Mouse (Mus musculus) yolk sac, embryonic 10.5 days (tissue): ENCODE measurements at regions not wholly inside any gene's neighbourhood (a gene's known extent, or its start where the extent isn't known, plus 50 kb on each side); places are given as distances from the start of the nearest gene placed in this dataset.
"Not testable (repeated sequence)": the region's sequence is repeated elsewhere in the genome, so short reads cannot be mapped to it uniquely, and the experiment has no call there.

Source experiments
- DNase-seq: peaks from one replicate; pipeline ENCODE4 v3.0.0-alpha.2; 2017; ENCODE audit warnings: low spot score

GRCm38 (mm10) chr14:60525284-60525962, 108.4 kb upstream of the Spata13 start:
- peak; percentile 48 for DNase-seq

DNA sequence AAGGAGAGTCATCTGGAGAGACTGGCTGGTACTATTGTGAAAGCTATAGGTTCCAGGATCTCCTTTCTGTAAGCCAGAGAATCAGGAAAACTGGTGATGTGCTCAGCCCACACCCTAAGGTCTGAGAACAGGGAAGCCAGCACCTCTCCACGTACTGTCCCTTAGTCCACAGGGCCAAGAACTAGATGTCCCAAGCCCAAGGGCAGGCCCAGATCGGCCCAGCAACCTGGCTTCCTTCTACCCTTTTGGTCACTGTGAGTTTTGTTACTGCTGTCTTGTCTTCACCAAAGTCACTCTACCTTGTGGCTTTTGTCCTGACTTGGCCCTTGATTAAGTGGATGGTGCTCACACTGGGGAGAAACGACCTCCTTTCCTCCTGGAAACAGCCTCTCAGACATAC, 107.8 kb upstream of the Spata13 start:
- no peak for DNase-seq

- DNase-seq, result no peak
Measured at GRCm38 (mm10) chr14:60526832-60527231, 107.0 kb upstream of the Spata13 start.

- peak; percentile 11 for DNase-seq
Measured at GRCm38 (mm10) chr14:60527951-60528350, 105.8 kb upstream of the Spata13 start.

GRCm38 (mm10) chr14:60528520-60528919, 105.3 kb upstream of the Spata13 start:
- DNase-seq, result no peak

DNA sequence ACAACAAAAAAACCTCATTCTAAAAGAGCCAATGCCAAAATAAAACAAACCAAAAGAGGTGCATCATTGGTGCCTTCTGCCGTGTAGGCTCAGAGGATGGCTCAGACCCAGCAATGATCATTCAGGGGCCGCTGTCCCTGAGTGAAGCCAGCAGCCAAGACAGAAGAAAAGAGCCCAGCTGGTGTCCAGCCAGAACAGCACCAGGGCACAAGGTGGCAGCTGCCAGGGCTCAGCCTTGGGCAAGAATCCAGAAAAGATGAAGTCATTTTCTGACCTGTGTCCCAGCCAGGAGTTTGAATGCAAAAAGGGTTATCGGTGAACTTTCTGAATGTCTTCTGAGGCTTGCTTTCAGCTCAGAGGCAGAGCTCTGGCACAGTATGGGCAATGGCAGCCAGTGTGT, 104.8 kb upstream of the Spata13 start:
- no peak for DNase-seq

DNA sequence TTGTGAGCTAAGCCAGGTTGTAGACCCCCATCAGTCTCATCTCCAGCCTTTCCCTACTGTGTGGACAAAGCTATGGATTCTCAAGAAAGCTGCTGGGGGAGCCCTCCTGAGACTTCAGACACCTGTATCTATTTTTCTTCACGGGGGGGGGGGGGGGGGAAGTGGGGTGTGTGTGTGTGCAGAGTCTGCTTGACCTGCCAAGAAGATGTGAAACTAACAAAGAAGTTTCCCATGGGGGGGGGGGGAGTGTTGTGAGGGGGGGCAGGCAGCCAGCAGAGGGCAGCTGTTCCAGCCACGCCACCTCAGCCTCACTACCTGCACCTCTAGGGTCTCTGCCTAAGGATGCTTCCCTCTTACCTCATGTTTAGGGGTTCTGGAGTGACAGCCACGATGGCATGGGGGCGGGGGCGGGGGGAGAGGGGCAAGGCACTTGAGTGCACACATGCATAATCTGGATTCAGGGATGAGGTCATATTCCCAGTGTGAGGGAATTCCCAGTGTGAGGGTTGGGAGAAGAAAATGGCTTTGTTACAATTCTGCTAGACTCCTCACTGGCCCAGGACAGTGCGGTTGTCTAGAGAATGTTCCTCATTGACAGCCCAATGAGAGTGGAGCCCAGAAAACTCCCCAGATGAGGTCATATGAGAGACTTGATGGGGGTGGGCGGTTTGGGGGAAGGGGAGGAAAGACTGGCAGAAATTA, 104.0 kb upstream of the Spata13 start:
- no peak for DNase-seq

GRCm38 (mm10) chr14:60530348-60530711, 103.5 kb upstream of the Spata13 start:
- no peak for DNase-seq

DNA sequence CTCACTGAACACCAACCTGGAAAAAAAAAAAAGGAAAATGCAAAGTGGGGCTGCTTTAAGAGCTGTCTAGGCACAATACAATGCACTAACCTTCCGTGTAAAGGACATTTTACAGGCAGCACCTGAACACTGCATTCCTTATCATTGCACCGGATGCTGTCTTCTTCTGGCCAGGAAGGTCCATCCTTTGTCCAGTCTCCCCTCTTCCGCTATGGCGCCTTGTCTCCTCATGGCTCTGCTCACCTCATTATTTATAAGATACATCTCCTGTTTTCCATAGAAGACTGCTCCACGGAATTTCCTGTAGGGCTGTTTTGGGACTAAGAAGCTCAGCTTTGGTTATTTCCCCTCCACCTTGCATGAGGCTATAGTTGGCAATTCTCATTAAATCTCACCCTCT, 102.8 kb upstream of the Spata13 start:
- DNase-seq, result no peak

DNA sequence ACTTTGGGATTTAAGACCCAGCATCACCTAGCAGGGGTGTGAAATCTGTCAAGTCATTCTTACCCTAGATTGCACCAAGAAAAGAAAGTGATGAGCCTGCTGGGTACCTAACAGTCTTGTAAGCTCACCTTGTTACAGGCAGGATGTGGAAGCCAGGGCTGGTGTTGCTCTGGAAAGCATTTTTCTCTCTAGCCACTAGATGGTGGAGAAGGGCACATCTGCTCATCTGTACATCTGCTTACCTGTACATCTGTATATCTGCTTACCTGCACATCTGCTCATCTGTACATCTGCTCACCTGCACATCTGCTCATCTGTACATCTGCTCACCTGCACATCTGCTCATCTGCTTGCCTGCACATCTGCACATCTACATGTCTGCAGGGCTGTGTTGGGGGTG, 102.0 kb upstream of the Spata13 start:
- DNase-seq, result no peak

- DNase-seq, result peak; percentile 16
Measured at GRCm38 (mm10) chr14:60533452-60534224, 100.2 kb upstream of the Spata13 start.

DNA sequence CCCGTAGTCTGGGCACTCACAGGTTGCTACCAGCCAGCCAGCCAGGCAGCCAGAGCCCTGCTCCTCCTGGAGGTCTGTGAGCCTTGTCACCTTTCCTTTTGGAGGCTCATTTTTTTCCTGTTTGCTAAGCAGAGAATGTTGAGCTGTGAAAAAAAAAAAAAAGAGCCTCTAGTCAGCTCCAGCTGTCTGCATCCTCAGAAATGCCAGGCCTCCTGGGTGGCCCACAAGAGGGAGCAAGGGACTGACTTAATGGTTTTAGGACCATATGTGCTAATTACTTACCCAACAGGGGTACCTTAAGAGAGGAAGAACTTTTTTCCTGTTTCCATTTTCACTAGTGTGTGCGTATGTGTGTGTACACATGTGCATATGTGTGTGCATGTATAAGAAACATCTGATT, 94.8 kb upstream of the Spata13 start:
- no peak for DNase-seq

DNA sequence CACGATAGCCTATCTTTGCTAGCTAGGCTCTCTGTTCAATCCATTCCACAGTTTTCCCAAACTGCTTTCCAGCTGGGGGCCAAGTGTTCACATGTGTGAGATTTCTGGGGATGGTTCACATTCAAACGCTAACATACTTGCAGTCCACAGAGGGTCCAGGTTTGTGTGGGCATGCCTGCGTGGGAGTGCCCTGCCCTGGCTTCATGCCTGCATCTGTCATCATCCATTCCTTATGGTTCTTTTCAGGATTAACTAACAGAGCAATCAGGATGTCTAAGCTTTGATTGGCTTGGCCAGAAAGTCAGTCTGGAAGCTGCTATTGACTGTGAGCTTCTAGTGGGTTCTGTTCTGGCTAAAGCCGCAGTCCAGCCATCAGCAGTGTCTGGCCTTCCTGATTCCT, 93.7 kb upstream of the Spata13 start:
- DNase-seq, result no peak

DNA sequence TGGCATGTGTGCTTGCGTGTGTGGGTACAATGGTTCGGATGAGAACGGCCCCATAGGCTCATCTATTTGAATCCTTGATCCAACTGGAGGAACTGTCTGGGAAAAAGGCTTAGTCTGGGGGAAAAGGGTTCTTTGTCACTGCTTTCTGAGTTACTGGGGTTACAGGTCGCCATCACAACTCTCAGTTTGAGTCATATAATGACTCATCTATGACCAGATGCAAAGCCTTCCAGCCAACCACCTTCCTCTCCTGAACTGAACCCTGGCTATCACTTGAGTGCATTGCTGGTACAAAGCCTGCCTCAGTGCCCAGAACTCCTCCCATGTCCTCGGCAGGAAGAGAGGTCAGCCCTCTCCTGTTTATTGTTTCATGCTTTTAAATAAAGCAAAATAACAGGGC, 92.2 kb upstream of the Spata13 start:
- no peak for DNase-seq

DNA sequence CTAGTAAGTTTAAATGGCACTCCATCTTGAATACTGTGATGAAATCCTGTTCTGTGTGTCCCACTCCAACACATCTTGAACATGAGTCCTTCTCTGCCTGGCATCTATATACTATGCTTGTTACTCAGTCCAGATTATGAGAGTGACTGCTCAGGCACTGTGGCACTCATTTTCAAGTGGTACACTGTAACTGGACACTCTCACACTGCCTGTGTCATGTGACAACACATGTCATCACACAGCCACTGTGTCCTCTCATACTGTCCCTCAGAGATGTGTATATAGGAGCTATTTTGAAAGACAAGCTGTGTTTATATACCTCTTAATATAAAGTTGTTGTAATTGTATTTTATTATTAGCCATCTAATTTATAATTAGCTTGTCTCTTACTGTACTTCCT, 89.0 kb upstream of the Spata13 start:
- DNase-seq, result no peak

DNA sequence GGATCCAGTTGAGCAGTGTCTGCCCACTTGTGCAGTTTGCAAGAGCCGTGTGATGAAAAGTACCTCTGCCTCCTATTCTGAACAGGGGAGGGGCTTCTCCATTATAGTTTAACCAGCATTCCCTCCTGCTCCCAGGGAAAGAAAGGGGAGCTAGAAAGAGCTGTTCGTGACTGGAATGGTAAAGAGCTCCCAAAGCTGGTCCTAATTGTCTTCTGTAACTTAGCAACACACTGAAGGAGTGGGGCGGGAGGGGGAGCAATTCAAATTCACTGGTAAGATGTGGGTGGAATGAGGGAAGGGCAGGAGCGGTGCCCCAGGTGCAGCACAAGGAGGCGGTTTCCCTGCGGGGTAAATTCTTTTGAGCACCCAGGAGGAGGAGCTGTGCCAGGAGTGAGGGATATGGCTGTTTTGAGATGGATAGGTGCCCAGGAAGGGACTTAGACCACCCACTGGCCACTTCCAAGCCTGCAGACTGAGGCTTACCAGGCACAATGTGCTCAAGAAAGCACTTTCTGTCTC, 79.5 kb upstream of the Spata13 start:
- DNase-seq, result peak; percentile 9

- no peak for DNase-seq
Measured at GRCm38 (mm10) chr14:60556541-60556940, 77.3 kb upstream of the Spata13 start.

DNA sequence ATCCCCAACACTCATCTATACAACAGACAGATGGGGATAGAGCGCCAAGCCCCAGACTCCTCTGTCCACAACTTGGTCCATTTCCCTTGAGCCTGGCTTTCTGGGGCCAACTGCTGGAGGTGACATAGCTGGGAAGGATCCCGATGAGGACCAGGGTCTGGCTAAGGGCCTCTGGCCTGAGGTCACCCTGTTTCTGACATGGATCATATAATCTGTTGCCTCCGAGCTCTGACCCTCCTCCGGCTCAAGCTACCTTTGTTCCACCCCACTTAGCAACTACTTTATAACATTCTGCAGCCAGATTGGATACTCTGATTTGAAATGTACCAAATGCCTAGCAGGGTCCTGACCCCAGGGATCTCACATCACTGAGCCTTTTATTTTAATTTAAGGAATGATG, 76.8 kb upstream of the Spata13 start:
- no peak for DNase-seq

DNA sequence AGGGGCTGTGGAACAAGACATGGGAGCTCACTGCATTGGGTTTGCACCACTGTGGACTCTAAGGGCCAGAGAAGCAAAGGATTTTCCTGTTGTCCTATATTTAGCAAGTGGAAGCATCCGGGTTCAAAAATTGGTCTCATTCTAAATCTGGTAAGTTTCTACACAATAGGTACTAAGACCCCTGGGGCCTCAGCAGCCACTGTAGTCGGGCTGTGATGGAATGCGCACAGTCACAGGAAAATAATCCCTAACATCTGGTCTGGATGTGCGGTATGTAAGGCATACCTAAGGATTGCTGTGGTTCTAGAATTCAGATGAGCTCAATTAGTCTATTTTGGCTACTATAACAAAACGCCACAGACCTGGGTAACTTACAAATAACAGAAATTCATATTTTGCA, 74.4 kb upstream of the Spata13 start:
- no peak for DNase-seq

- no peak for DNase-seq
Measured at GRCm38 (mm10) chr14:60559826-60560529, 73.8 kb upstream of the Spata13 start.

DNA sequence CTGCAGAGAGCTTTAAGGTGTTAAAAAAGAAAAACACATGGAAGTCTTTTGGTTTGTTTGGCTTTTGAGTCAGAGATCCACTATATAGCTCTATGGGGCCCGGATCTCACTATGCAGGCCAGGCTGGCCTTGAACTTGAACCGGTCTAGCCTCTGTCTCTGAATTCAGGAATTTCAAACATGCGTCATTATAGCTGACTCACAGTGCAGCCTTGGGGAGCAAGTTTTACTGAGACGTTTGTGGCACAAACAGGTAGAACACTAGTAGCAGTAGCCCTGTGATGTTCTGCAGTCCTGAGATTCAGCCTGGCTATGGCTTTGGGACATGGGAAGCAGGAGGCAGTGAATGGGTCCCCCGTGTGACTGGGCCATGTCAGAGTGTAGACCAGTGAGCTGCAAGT, 57.5 kb upstream of the Spata13 start:
- no peak for DNase-seq

DNA sequence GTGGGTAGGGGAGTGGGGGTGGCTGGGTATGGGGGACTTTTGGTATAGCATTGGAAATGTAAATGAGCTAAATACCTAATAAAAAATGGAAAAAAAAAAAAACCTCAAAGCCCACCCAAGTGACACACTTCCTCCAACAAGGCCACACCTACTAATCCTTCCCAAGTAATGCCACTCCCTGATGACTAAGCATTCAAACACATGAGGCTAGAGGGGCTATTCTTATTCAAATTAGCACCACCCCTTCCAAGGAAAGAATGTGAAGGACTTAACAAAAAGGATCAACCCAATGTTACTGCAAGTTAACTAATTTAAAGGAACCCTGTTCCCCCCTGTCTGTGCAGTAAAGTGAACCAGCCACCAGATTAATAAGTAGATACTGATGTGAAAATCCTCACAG, 53.7 kb upstream of the Spata13 start:
- DNase-seq, result not testable (repeated sequence)
